Mouse (Mus musculus) lung, adult 2 months (tissue): ENCODE results near the gene Gm3676.
"Not testable (repeated sequence)": the region's sequence is repeated elsewhere in the genome, so short reads cannot be mapped to it uniquely, and the experiment has no call there.

ENCODE experiments used
- CTCF ChIP-seq: fragments of 200-500 bp; IDR thresholded peaks from 2 replicates; pipeline ENCODE4 v1.5.1; 2011; ENCODE audit warnings: mild to moderate bottlenecking, low read length, control low read depth; ENCODE audit not compliant: insufficient read depth
- POLR2A ChIP-seq: fragments of 200-500 bp; IDR thresholded peaks from 2 replicates; pipeline ENCODE4 v1.6.1; 2011; ENCODE audit warnings: low read depth, mild to moderate bottlenecking, control low read depth, low read length, borderline replicate concordance; ENCODE audit errors: extremely low read depth

GRCm38 (mm10) chr14:41624512-41624911 is 21.8 kb downstream of the Gm3676 start, which contains the start of gene Gm3072:
- TF ChIP-seq CTCF, POLR2A: not testable (repeated sequence)
